In genomic region chr19:12794056-12795044, GRCm38 (mm10) we compare ENCODE assay signal across 8 mouse cellular contexts. TPM values are rescaled to one million over a fixed set of nuclear protein-coding genes. Genes with fewer than 3 reads are reported as not detected.
DNase-seq lines count a peak whose midpoint lies in the region; ATAC-seq and TF ChIP-seq lines count a peak whose summit lies in the region.

No protein-coding gene starts in this region.

- ATAC-seq in Patski: peak; percentile 71
- peak; percentile 65 for ATAC-seq in hindbrain, embryonic 15.5 days (ENCODE audit: low FRiP score, low read depth)

- TF ChIP-seq CTCF in Patski (IDR thresholded peaks at IDR 0.05): peak; percentile 99

- CTCF ChIA-PET in Patski (lab: Charles Lee): interaction anchor here (0.9 to 1.1 kb wide), 3 partner anchors 29 to 197 kb away, joined by 4 to 5 read pairs (median 4); partner anchors contain the start of gene Cntf

- in situ Hi-C loops in Patski (cut with MboI; ENCODE audit: low pct_unique_long_range_greater_than_20kb): loop anchor here (5.0 to 25.0 kb wide), 3 partner anchors 317 to 1007 kb away; no protein-coding TSS in a partner anchor

- peaks cover 28% of the 10 kb centered on the region for H3K4me1 ChIP-seq in hindbrain, embryonic 15.5 days (replicated peaks)

- H3K9me3 ChIP-seq in hindbrain, embryonic 15.5 days: no peaks in the 10 kb centered on the region

- peak overlapping the region; percentile 97 for H3K9ac ChIP-seq in hindbrain, embryonic 15.5 days

- WGBS in hindbrain, embryonic 15.5 days: 2% methylated on average over 37 of the region's 39 CpGs

- no peaks in the 10 kb centered on the region for H3K36me3 ChIP-seq in hindbrain, embryonic 15.5 days

- H3K27ac ChIP-seq in hindbrain, embryonic 15.5 days (replicated peaks): peak overlapping the region; percentile 99

- POLR2A ChIA-PET in Patski (lab: Charles Lee): interaction anchor here (1.0 to 2.9 kb wide), 5 partner anchors 7 to 293 kb away, joined by 3 to 32 read pairs (median 3); partner anchors contain the start of gene Dtx4

- H3K4me3 ChIP-seq in hindbrain, embryonic 15.5 days: peak overlapping the region; percentile 98

- no peaks in the 10 kb centered on the region for H3K27me3 ChIP-seq in Patski
- H3K27me3 ChIP-seq in hindbrain, embryonic 15.5 days: no peaks in the 10 kb centered on the region

- peak; percentile 63 for DNase-seq in Patski (ENCODE audit: low read depth, low spot score)
- peak; percentile 85 to 87 for DNase-seq in cerebellum, postnatal 14 days
- peak; percentile 89 to 91 for DNase-seq in frontal cortex, postnatal 25 days (ENCODE audit: low spot score in 2 of 2)
- peak; percentile 90 for DNase-seq in left cerebral cortex, adult 11 months (ENCODE audit: low spot score)
- peak; percentile 96 for DNase-seq in lung, postnatal 4 days
- peak; percentile 78 for DNase-seq in retina, postnatal 7 days (ENCODE audit: low read depth, low spot score)
- DNase-seq in urinary bladder, adult 2 months (ENCODE audit: low spot score): peak; percentile 98

- peak overlapping the region; percentile 52 for H3K4me2 ChIP-seq in hindbrain, embryonic 15.5 days

RNA-seq across cellular contexts. Expression of gene Zfp91, which starts 1.6 kb away (rescaled TPM):
- 94.3 TPM for polyA plus RNA-seq in Patski (2021)
- polyA plus RNA-seq in hindbrain, embryonic 15.5 days (2015; fragmentation: Nextera tagmentation; extraction: Ambion mirVana): 13.6 and 14.3 TPM in 2 replicates
- 37.0 and 44.0 TPM in 2 replicates for polyA plus RNA-seq in urinary bladder, adult 2 months (2012; rRNA removed)

RNA-seq across cellular contexts. Expression of gene Lpxn, which starts 1.6 kb away (rescaled TPM):
- 1.0 TPM for polyA plus RNA-seq in Patski (2021)
- 1.1 and 1.6 TPM in 2 replicates for polyA plus RNA-seq in hindbrain, embryonic 15.5 days (2015; fragmentation: Nextera tagmentation; extraction: Ambion mirVana)
- 4.3 and 5.1 TPM in 2 replicates for polyA plus RNA-seq in urinary bladder, adult 2 months (2012; rRNA removed)

RNA-seq across cellular contexts. Expression of gene Cntf, which starts 28.9 kb away (rescaled TPM):
- 59.9 TPM for polyA plus RNA-seq in Patski (2021)
- 1.00 and 1.2 TPM in 2 replicates for polyA plus RNA-seq in hindbrain, embryonic 15.5 days (2015; fragmentation: Nextera tagmentation; extraction: Ambion mirVana)
- polyA plus RNA-seq in urinary bladder, adult 2 months (2012; rRNA removed): 1.8 and 2.9 TPM in 2 replicates

RNA-seq across cellular contexts. Expression of gene Gm5244, which starts 52.1 kb away (rescaled TPM):
- polyA plus RNA-seq in Patski (2021): not detected
- polyA plus RNA-seq in hindbrain, embryonic 15.5 days (2015; fragmentation: Nextera tagmentation; extraction: Ambion mirVana): not detected in 2 replicates
- not detected in 2 replicates for polyA plus RNA-seq in urinary bladder, adult 2 months (2012; rRNA removed)

Comparison
In these comparisons a context has a peak if more than half of its experiments do, and no peak if none do; other contexts are left out.
1. Peak in every context shown above with its lines: DNase-seq, ATAC-seq, H3K4me3 ChIP-seq and H3K27ac ChIP-seq.
2. RNA of gene Cntf, which starts 28.9 kb away (polyA plus RNA-seq): 59.9 TPM in Patski (single experiment); 1.8 to 2.9 TPM in urinary bladder, adult 2 months and 1.00 to 1.2 TPM in hindbrain, embryonic 15.5 days; every median in the first group is over 10 times any median in the second.